Mouse (Mus musculus): Measurements from ENCODE around the gene Mfsd2b. TPM values are rescaled to one million over a fixed set of nuclear protein-coding genes. Genes with fewer than 3 reads are reported as not detected.

Mfsd2b gene
- polyA plus RNA-seq, 1 experiment from 2014 or later, result 3.3 TPM

Other genes with a start within 250 kb of the Mfsd2b start
- gene Fam228a, start 135.9 kb downstream of the Mfsd2b start, polyA plus RNA-seq (2015; fragmentation: Nextera tagmentation; extraction: Ambion mirVana), result 0.13 TPM in 1 of 2 replicates, not detected in the other
- gene Pfn4, start 105.3 kb downstream of the Mfsd2b start, polyA plus RNA-seq (2015; fragmentation: Nextera tagmentation; extraction: Ambion mirVana), result 1.5 and 2.0 TPM in 2 replicates
- gene Fam228b, start 105.1 kb downstream of the Mfsd2b start, polyA plus RNA-seq (2015; fragmentation: Nextera tagmentation; extraction: Ambion mirVana), result 2.8 TPM in 2 replicates
- 96.1 and 117 TPM in 2 replicates for gene Sf3b6, start 56.8 kb downstream of the Mfsd2b start, polyA plus RNA-seq (2015; fragmentation: Nextera tagmentation; extraction: Ambion mirVana)
- 8.8 and 9.2 TPM in 2 replicates for gene Fkbp1b, start 32.8 kb downstream of the Mfsd2b start, polyA plus RNA-seq (2015; fragmentation: Nextera tagmentation; extraction: Ambion mirVana)
- gene Wdcp, start 31.1 kb downstream of the Mfsd2b start, polyA plus RNA-seq (2015; fragmentation: Nextera tagmentation; extraction: Ambion mirVana), result 14.7 and 17.0 TPM in 2 replicates
- gene Ubxn2a, start 33.3 kb upstream of the Mfsd2b start, polyA plus RNA-seq (2015; fragmentation: Nextera tagmentation; extraction: Ambion mirVana), result 25.8 and 30.2 TPM in 2 replicates
- 6.1 and 6.4 TPM in 2 replicates for gene Atad2b, start 43.0 kb upstream of the Mfsd2b start, polyA plus RNA-seq (2015; fragmentation: Nextera tagmentation; extraction: Ambion mirVana)

All from heart, embryonic 13.5 days (tissue).